Mouse (Mus musculus) Patski (cell line): Measurements from ENCODE around the gene Matn1. TPM values are rescaled to one million over a fixed set of nuclear protein-coding genes. Genes with fewer than 3 reads are reported as not detected.

Experiments used
- ATAC-seq: fragments of 100-300 bp; one replicate; pipeline ENCODE4 v1.8.0; 2021
- CTCF ChIA-PET: fragments of 350-600 bp; sonication (Branson Sonifier 250); formaldehyde crosslinking; loops from one replicate; lab custom pipeline; 2022; ENCODE audit warnings: inconsistent platforms; lab: Charles Lee
- POLR2A ChIA-PET: fragments of 350-600 bp; sonication (Branson Sonifier 250); formaldehyde crosslinking; loops from one replicate; lab custom pipeline; 2022; ENCODE audit warnings: antibody characterized with exemption, inconsistent platforms; lab: Charles Lee
- DNase-seq: peaks from one replicate; pipeline ENCODE4 v3.0.0-alpha.2; 2011; ENCODE audit warnings: low read depth, low spot score
- H3K27me3 ChIP-seq: fragments of 371-371 bp; one replicate; pipeline ENCODE4 v1.5.1; 2021
- CTCF ChIP-seq: fragments of 100-300 bp; IDR thresholded peaks from one replicate; pipeline ENCODE4 v1.5.1; 2021
- in situ Hi-C: fragments of 300-500 bp; cut with MboI; formaldehyde crosslinking; loops from 3 replicates; pipeline ENCODE4 v1.11.1; 2018; ENCODE audit warnings: low pct_unique_long_range_greater_than_20kb, mixed read lengths
- polyA plus RNA-seq: library from polyadenylated mRNA; unstranded; gene quantifications from one replicate; pipeline ENCODE4 v1.2.3, GENCODE M21; 2021

The Matn1 gene
- polyA plus RNA-seq, 1 experiment from 2014 or later = not detected

DNA sequence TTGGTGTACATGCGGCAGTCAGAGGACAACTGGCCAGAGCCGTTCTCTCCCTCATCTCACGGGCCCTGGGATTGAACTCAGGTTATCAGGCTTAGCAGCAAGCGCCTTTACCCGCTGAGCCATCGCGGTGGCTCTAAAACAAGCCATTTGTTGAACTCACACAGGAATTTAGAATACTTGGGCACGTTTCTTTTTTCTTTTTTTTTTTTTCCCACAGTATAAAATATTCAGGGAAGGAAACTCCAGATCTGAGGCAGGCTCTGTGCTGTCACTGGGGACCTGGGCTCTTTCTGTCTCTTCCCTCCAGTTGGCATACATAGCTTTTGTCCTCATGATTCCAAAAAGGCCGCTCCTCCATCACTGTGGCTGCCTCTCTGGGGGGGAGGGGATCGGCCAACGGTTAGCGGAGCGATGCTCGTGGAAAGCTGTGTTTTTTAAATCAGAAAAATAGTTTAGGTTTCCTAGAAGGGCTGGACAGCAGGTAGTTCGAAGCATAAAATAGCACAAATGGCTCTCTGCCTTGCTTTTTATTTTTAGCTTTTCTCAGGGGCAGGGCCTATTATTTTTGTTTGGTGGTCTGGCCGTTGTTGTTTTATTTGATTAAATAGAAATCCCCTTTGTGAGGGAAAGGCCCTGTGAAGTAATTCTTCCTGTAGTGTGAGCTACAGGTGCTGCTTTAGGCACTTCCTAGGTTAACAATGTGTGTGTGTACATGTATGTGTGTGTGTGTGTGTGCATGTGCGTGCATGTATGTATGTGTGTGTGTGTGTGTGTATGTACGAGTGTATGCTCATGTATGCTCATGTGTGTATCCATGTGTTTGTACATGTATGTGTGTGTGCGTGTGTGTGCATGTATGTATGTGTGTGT, 36.8 kb upstream of the Matn1 start:
- ChIA-PET CTCF (no interaction called here), POLR2A (interaction anchor here (0.7 kb wide), 1 partner anchor 11 kb away, joined by 4 read pairs; no protein-coding TSS in a partner anchor)
- ATAC-seq = no peak
- H3K27me3 ChIP-seq = peaks cover 2% of the 10 kb centered on the region
- TF ChIP-seq CTCF = no peak
- in situ Hi-C loops = no loop called here
- DNase-seq = no peak

DNA sequence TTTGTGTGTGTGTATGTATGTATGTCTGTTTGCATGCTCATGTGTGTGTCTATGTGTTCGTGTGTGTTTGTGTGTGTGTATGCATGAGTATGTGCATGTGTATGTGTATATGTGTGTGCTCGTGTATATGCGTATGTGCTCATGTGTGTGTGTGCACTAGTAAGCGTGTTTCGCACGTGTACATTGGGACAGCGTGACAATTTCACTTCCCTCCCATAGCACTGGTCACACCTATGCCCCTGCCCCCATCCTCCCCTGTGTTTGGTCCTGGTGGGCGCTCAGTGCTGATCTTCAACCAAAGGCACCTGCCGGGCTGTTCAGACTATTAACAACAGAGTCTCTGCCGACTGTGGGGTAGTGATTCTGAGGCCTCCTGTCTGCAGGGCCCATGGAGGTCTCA, 36.1 kb upstream of the Matn1 start:
- ChIA-PET POLR2A (no interaction called here), CTCF (no interaction called here)
- no peak for ATAC-seq
- in situ Hi-C loops = no loop called here
- TF ChIP-seq CTCF = no peak
- H3K27me3 ChIP-seq = peaks cover 2% of the 10 kb centered on the region
- no peak for DNase-seq

DNA sequence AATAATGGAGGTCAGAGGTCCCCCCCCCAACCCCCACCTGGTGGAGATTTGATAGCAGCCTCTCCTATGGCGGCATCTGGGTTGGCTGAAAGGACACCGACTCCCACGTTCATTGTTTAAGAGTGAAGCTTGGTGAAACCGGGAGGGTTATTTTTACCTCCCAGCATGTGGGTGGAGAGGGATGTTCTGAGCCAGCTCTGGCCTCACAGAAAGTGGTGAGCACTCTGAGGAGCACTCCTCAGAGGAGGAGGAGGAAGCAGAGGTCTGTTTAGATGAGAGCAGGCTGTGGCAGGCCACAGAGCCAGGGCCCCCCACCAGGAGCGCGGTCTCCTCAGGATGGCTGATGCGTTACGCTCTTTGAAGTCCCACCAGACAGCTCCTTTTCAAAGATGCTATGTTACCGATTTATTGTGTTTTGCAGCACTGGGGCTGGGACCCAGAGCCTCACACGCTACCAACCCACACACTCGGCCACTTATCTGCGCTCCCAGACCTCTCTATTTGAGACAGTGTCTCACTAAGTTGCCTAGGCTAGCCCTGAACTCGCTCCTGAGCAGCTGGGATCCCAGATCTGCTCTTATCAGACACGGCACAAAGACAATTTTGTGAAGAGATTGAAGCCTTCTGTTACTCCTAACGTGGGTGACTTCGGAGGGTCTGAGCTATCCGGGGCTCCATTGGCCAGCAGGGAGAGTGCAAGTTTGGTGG, 34.9 kb upstream of the Matn1 start:
- TF ChIP-seq CTCF = no peak
- ChIA-PET POLR2A (interaction anchor here (0.7 kb wide), 1 partner anchor 35 kb away, joined by 3 read pairs; the partner anchor contains the start of gene Matn1), CTCF (no interaction called here)
- DNase-seq = no peak
- in situ Hi-C loops = no loop called here
- peaks cover 2% of the 10 kb centered on the region for H3K27me3 ChIP-seq
- no peak for ATAC-seq

DNA sequence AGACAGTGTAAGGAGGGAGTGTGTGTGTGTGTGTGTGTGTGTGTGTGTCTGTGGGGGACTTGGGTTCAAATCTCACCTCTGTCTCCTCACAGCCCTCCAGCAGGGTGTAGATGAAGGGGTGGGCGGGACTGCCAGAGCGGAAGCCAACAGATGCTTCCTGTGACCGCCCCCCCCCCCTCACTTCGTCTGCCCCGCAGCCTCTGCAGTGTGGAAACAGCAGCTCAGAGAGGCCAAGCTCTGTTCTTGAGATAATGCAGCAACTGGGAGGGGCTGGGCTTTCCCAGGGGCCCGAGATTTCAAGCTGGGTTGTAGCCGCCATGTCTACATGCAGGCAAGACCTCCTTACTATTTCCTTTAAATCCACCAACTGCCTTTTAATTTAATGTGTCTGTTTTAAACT, 33.5 kb upstream of the Matn1 start:
- H3K27me3 ChIP-seq = peaks cover 2% of the 10 kb centered on the region
- ChIA-PET POLR2A (no interaction called here), CTCF (no interaction called here)
- no peak for ATAC-seq
- no peak for TF ChIP-seq CTCF
- DNase-seq = no peak
- in situ Hi-C loops = no loop called here

GRCm38 (mm10) chr4:130912626-130913025, 31.6 kb upstream of the Matn1 start:
- TF ChIP-seq CTCF = no peak
- peaks cover 2% of the 10 kb centered on the region for H3K27me3 ChIP-seq
- DNase-seq (no peak), ATAC-seq (no peak)
- ChIA-PET CTCF (no interaction called here), POLR2A (no interaction called here)
- in situ Hi-C loops = no loop called here

- POLR2A ChIA-PET = no interaction called here
- in situ Hi-C loops = no loop called here
- ATAC-seq (no peak), DNase-seq (no peak)
- H3K27me3 ChIP-seq = peaks cover 2% of the 10 kb centered on the region
- CTCF ChIA-PET = no interaction called here
- no peak for TF ChIP-seq CTCF
These were observed 31.1 kb upstream of the Matn1 start, which contains the start of gene Laptm5 for GRCm38 (mm10) chr4:130913077-130913476. TSS of gene Laptm5 (plus strand) at chr4:130913125.

- ATAC-seq (no peak), DNase-seq (no peak)
- no peak for TF ChIP-seq CTCF
- peaks cover 2% of the 10 kb centered on the region for H3K27me3 ChIP-seq
- ChIA-PET CTCF (no interaction called here), POLR2A (no interaction called here)
- in situ Hi-C loops = no loop called here
These were observed 30.7 kb upstream of the Matn1 start for GRCm38 (mm10) chr4:130913511-130913910.

DNA sequence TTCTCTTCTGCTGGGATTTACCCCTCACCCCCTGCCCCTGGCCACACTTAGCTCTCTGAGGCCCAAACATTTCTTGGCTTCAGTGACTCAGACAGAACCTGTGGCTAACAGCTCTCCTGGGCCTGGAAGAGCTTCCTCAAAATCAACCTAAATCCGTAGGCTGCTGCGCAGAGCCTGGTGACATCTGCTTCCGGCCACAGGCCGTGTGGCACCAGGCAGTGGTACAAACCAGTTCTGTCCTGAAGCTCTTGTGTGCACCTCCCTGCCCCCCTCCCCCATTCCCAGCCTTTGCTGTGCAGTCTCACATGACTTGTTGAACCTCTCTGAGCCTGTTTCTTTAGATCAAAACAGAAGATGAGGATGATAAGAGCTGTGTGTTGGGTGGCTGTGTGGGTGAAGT, 30.2 kb upstream of the Matn1 start:
- TF ChIP-seq CTCF = no peak
- in situ Hi-C loops = no loop called here
- DNase-seq (no peak), ATAC-seq (no peak)
- ChIA-PET POLR2A (no interaction called here), CTCF (no interaction called here)
- H3K27me3 ChIP-seq = peaks cover 2% of the 10 kb centered on the region

DNA sequence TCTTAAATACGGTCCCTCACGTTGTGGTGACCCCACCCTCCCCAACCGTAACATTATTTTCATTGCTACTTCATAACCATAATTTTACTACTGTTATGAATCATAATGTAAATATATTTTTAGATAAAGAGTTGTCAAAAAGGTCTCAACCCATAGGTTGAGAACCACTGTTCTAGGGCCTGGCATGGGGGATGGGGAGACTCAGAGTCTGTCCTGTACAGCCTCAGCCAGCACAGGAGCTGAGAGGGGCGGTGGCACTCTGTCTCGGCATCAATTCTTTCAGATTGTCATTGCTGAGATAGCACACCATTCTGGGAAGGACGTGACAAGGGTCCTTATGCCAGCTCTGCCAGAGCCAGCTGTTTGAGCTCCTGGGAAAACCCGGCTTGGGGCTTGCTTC, 29.7 kb upstream of the Matn1 start:
- peaks cover 2% of the 10 kb centered on the region for H3K27me3 ChIP-seq
- TF ChIP-seq CTCF = no peak
- ATAC-seq (no peak), DNase-seq (no peak)
- POLR2A ChIA-PET = no interaction called here
- in situ Hi-C loops = no loop called here
- CTCF ChIA-PET = no interaction called here

- in situ Hi-C loops = no loop called here
- ATAC-seq (peak; percentile 75), DNase-seq (peak; percentile 28)
- TF ChIP-seq CTCF = no peak
- H3K27me3 ChIP-seq = peaks cover 2% of the 10 kb centered on the region
- POLR2A ChIA-PET = no interaction called here
- CTCF ChIA-PET = no interaction called here
These were observed 29.0 kb upstream of the Matn1 start for GRCm38 (mm10) chr4:130915006-130915667.

DNA sequence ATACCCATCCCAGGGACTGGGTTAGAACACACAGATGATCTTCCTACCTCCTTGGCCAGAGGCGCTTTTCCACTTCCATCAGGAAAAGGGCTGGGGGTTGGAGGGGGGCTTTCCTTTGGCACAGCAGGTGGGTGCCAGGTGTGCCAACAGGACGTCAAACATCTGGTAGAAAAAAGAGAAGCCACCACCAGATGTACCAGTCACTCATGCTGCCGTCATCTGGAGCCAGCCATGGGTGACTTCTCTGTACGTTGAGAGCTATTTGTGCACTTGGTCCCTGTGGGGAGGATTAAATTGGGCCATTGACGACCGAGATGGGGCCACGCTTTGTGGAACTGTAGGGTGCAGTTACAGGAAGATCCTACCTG, 28.5 kb upstream of the Matn1 start:
- in situ Hi-C loops = no loop called here
- no peak for ATAC-seq
- no peak for TF ChIP-seq CTCF
- ChIA-PET POLR2A (no interaction called here), CTCF (no interaction called here)
- H3K27me3 ChIP-seq = peaks cover 2% of the 10 kb centered on the region
- DNase-seq = no peak
